21 mouse cellular contexts compared by ENCODE assay signal in genomic region chr1:36871238-36871637, GRCm38 (mm10).
"Had no signal": no experiment of that assay in that cellular context is flagged by ENCODE, and none has a peak within 500 bp of the region (broad histone marks: within the 10 kb centered on the region; RNA-seq: fewer than 3 reads in every experiment).

No protein-coding gene starts in this region.

- H3K9me3 ChIP-seq: limb, embryonic 12.5 days; limb, embryonic 15.5 days; liver, embryonic 13.5 days; midbrain, embryonic 13.5 days; neural tube, embryonic 12.5 days; neural tube, embryonic 15.5 days had no signal

- H3K4me1 ChIP-seq: limb, embryonic 12.5 days; limb, embryonic 15.5 days; neural tube, embryonic 12.5 days; neural tube, embryonic 15.5 days had no signal

- ATAC-seq: midbrain, embryonic 13.5 days; midbrain, embryonic 16.5 days had no signal

- H3K4me3 ChIP-seq: limb, embryonic 12.5 days; limb, embryonic 15.5 days; liver, embryonic 13.5 days; midbrain, embryonic 13.5 days; neural tube, embryonic 12.5 days; neural tube, embryonic 15.5 days had no signal

- H3K9ac ChIP-seq: limb, embryonic 12.5 days; limb, embryonic 15.5 days; liver, embryonic 13.5 days; midbrain, embryonic 13.5 days; neural tube, embryonic 12.5 days; neural tube, embryonic 15.5 days had no signal

- H3K36me3 ChIP-seq: neural tube, embryonic 12.5 days had no signal

- H3K27me3 ChIP-seq: limb, embryonic 12.5 days; limb, embryonic 15.5 days; liver, embryonic 13.5 days; midbrain, embryonic 13.5 days; neural tube, embryonic 12.5 days; neural tube, embryonic 15.5 days had no signal

- DNase-seq: kidney, adult 18-20 months; kidney, adult 9 months; kidney, postnatal 14 days; kidney, postnatal 4 days; left cerebral cortex, postnatal 4 days; liver, embryonic 13.5 days; lung, adult 2 months; lung, postnatal 14 days; lung, postnatal 4 days; right cerebral cortex, adult 18-20 months; right cerebral cortex, postnatal 14 days; right cerebral cortex, postnatal 4 days; thymus, adult 2 months; thymus, postnatal 14 days; thymus, postnatal 4 days had no signal

- H3K4me2 ChIP-seq: limb, embryonic 12.5 days; limb, embryonic 15.5 days; liver, embryonic 13.5 days; midbrain, embryonic 13.5 days; neural tube, embryonic 12.5 days; neural tube, embryonic 15.5 days had no signal

- H3K27ac ChIP-seq: limb, embryonic 12.5 days; limb, embryonic 15.5 days; liver, embryonic 13.5 days; midbrain, embryonic 13.5 days; neural tube, embryonic 15.5 days had no signal
